ENCODE assay signal across 17 mouse cellular contexts in genomic region chr13:99743952-99744789, GRCm38 (mm10).
A peak's percentile ranks its signal among the peaks of the same experiment; 100 is the strongest.
DNase-seq lines count a peak whose midpoint lies in the region; ATAC-seq lines count a peak whose summit lies in the region.
"Had no signal": no experiment of that assay in that cellular context is flagged by ENCODE, and none has a peak within 500 bp of the region (broad histone marks: within the 10 kb centered on the region; RNA-seq: fewer than 3 reads in every experiment).

No protein-coding gene starts in this region.

- peaks cover 6% of the 10 kb centered on the region; the same call in 1 of the 2 replicates for H3K9me3 ChIP-seq in heart, embryonic 13.5 days
- H3K9me3 ChIP-seq in forebrain, embryonic 16.5 days (ENCODE audit: control insufficient read depth, low read length) = no peaks in the 10 kb centered on the region
- no peaks in the 10 kb centered on the region for H3K9me3 ChIP-seq in midbrain, embryonic 14.5 days (ENCODE audit: control insufficient read depth, low read length)
- H3K9me3 ChIP-seq: heart, embryonic 15.5 days; limb, embryonic 15.5 days; stomach, embryonic 15.5 days had no signal

- H3K4me1 ChIP-seq in heart, embryonic 13.5 days = peaks cover 31% of the 10 kb centered on the region
- peaks cover 11% of the 10 kb centered on the region for H3K4me1 ChIP-seq in forebrain, embryonic 16.5 days (replicated peaks; ENCODE audit: control insufficient read depth, insufficient read depth, low read length)
- H3K4me1 ChIP-seq in midbrain, embryonic 14.5 days (ENCODE audit: control insufficient read depth, insufficient read depth, low read length) = peaks cover 25% of the 10 kb centered on the region
- H3K4me1 ChIP-seq: stomach, embryonic 15.5 days had no signal

- 38% methylated on average over 8 of the region's 8 CpGs for WGBS in heart, embryonic 13.5 days
- 38% methylated on average over 7 of the region's 8 CpGs for WGBS in forebrain, embryonic 16.5 days
- 33% methylated on average over 8 of the region's 8 CpGs for WGBS in midbrain, embryonic 14.5 days

- no peak for DNase-seq in heart, postnatal 36 days
- DNase-seq in Muller cell, postnatal 12 days (ENCODE audit: inconsistent ontology term) = peak; percentile 37
- DNase-seq in midbrain, embryonic 14.5 days = no peak
- no peak for DNase-seq in gastrocnemius, adult 18-20 months (ENCODE audit: low spot score)
- DNase-seq in frontal cortex, postnatal 25 days (ENCODE audit: low spot score in 2 of 2) = no peak
- DNase-seq in kidney, postnatal 4 days = no peak
- DNase-seq: gastrocnemius, postnatal 25 days; lung, adult 18-20 months; thymus, postnatal 25 days had no signal

- H3K36me3 ChIP-seq in heart, embryonic 13.5 days = no peaks in the 10 kb centered on the region
- H3K36me3 ChIP-seq in forebrain, embryonic 16.5 days (ENCODE audit: control insufficient read depth, insufficient read depth) = no peaks in the 10 kb centered on the region
- no peaks in the 10 kb centered on the region for H3K36me3 ChIP-seq in midbrain, embryonic 14.5 days (ENCODE audit: control insufficient read depth, insufficient read depth, low read length)
- H3K36me3 ChIP-seq: heart, embryonic 15.5 days; limb, embryonic 15.5 days; stomach, embryonic 15.5 days had no signal

- no peaks in the 10 kb centered on the region for H3K27me3 ChIP-seq in heart, embryonic 13.5 days (replicated peaks)
- H3K27me3 ChIP-seq in forebrain, embryonic 16.5 days (replicated peaks; ENCODE audit: control insufficient read depth, insufficient read depth, low read length) = no peaks in the 10 kb centered on the region
- no peaks in the 10 kb centered on the region for H3K27me3 ChIP-seq in midbrain, embryonic 14.5 days (ENCODE audit: control insufficient read depth, insufficient read depth, low read length)
- H3K27me3 ChIP-seq: heart, embryonic 15.5 days; limb, embryonic 15.5 days; stomach, embryonic 15.5 days had no signal

- no peak overlapping the region for H3K4me2 ChIP-seq in heart, embryonic 13.5 days
- no peak overlapping the region for H3K4me2 ChIP-seq in forebrain, embryonic 16.5 days (ENCODE audit: low read length)
- no peak overlapping the region for H3K4me2 ChIP-seq in midbrain, embryonic 14.5 days (ENCODE audit: low read length)
- H3K4me2 ChIP-seq: heart, embryonic 15.5 days; limb, embryonic 15.5 days; stomach, embryonic 15.5 days had no signal

- no peak overlapping the region for H3K4me3 ChIP-seq in heart, embryonic 13.5 days
- H3K4me3 ChIP-seq in forebrain, embryonic 16.5 days (replicated peaks; ENCODE audit: low read length) = no peak overlapping the region
- H3K4me3 ChIP-seq in midbrain, embryonic 14.5 days (replicated peaks; ENCODE audit: low read depth, low read length) = no peak overlapping the region
- H3K4me3 ChIP-seq: heart, embryonic 15.5 days; left cerebral cortex, adult 2 months; limb, embryonic 15.5 days; stomach, embryonic 15.5 days had no signal

- H3K9ac ChIP-seq in heart, embryonic 13.5 days = 0 out of 2 replicates have a peak overlapping the region, but pooled peaks have one; percentile 1
- no peak overlapping the region for H3K9ac ChIP-seq in forebrain, embryonic 16.5 days (replicated peaks; ENCODE audit: low read depth, low read length)
- no peak overlapping the region for H3K9ac ChIP-seq in midbrain, embryonic 14.5 days (replicated peaks; ENCODE audit: low read length)
- H3K9ac ChIP-seq: heart, embryonic 15.5 days; limb, embryonic 15.5 days; stomach, embryonic 15.5 days had no signal

- intact Hi-C loops in heart, postnatal 36 days (cut with DNase I) = no loop called here

- no peak for ATAC-seq in heart, embryonic 13.5 days (ENCODE audit: extremely low read depth, insufficient number of reproducible peaks, low FRiP score, low TSS enrichment)
- ATAC-seq in forebrain, embryonic 16.5 days = peak; percentile 14; the same call in 1 of the 2 replicates
- no peak for ATAC-seq in midbrain, embryonic 14.5 days (ENCODE audit: low FRiP score, low TSS enrichment)
- ATAC-seq: intestine, postnatal 0 days had no signal

- 0 out of 2 replicates have a peak overlapping the region, but pooled peaks have one; percentile 41 for H3K27ac ChIP-seq in heart, embryonic 13.5 days (replicated peaks)
- H3K27ac ChIP-seq in forebrain, embryonic 16.5 days (ENCODE audit: low read length) = no peak overlapping the region
- H3K27ac ChIP-seq in midbrain, embryonic 14.5 days (replicated peaks; ENCODE audit: low read depth, low read length) = peak overlapping the region; percentile 37
- H3K27ac ChIP-seq: heart, embryonic 15.5 days; left cerebral cortex, adult 2 months; limb, embryonic 15.5 days; macrophage; stomach, embryonic 15.5 days had no signal
